Mouse (Mus musculus): ENCODE data around the gene Negr1. TPM values are rescaled to one million over a fixed set of nuclear protein-coding genes. Genes with fewer than 3 reads are reported as not detected.

Gene Negr1
- total RNA-seq, 2 experiments from 2014 or later = 0.40 to 1.9 TPM

DNA sequence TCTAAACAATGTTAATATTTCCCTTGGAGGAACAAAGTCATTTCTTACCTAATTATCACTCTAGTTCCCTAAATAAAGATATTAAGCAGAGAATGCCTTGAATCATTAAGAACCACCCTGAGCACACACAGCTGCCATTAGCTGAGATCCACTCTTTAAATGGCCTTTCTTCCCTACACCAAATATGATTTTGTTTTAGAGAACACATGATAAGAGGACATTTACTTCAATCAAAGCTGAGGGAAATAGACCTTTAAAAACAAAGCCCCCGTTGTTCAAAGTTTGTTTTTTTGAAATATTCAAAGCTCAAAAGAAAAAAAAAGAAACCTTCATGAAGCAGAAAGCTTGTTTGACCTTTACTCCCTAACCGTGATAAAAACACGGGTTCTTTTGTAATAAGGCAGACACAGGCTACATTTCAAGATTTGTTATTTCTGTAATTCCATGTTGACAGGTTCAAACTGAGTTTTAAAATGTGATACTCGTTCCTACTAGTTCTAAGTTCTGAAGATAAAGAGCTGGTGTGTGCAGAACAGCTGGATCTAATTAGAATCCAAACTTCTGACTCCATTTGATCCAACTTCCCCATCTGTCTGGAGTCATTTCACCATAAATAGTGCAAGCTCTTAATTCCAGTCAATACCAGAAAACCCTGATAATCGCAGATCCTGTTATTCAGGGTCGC lies 544.1 kb downstream of the Negr1 start:
- peak; percentile 17 to 22 for DNase-seq

DNA sequence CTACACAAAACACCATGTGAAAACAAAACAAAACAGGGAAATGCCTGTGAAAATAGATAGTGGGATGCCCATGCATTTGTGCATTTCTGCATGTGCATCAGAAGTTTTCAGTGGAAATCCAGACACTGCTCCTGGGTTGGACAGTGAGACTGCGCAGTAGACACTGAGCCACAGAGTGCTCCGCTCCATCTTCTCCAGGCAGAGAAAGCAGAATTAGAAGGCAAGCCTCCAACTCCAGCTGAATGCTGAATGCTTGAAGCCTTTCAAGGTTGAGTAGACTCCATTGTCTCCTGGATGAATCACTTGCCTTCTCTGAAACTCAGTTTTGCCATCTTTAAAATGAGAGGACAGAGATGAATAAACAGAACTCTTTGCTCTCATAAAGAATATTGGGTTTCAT lies 546.6 kb downstream of the Negr1 start:
- DNase-seq = no peak

DNA sequence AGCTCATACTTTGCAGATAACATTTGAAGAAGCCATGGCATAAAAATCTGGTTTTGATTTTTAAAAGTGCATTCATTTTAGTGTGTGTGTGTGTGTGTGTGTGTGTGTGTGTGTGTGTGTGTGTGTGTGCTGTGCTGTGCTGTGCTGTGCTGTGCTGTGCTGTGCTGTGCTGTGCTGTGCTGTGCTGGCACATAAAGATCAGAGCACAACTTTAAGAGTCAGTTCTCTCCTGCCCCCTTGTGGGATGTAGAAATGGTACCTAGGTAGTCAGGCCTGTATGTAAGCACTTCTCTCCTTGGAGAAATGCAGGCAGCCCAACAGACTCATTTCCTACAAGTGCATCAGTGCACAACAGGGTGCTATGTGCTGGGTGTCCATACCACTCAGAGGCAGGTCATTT lies 547.7 kb downstream of the Negr1 start:
- peak; percentile 3 to 14 for DNase-seq

- DNase-seq = no peak
Observed at GRCm38 (mm10) chr3:157115105-157115760, 553.6 kb downstream of the Negr1 start.

DNA sequence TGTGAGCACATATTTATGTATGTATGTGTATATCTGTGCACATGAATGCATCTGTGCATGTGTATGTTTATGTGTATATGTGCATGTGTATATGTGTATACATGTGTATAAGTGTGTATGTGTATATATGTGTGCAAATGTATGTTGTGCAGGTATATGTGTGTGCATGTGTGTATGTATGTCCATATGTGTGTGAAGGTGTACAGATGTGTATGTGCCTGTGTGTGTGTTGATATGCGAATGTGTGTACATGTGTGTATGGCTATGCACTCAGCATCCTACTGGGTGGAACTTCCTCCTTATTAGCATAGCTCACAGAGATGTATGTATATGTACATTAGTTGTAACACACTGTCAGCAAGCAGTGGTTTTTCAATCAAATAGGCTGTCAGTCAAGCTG lies 554.4 kb downstream of the Negr1 start:
- DNase-seq = no peak

DNA sequence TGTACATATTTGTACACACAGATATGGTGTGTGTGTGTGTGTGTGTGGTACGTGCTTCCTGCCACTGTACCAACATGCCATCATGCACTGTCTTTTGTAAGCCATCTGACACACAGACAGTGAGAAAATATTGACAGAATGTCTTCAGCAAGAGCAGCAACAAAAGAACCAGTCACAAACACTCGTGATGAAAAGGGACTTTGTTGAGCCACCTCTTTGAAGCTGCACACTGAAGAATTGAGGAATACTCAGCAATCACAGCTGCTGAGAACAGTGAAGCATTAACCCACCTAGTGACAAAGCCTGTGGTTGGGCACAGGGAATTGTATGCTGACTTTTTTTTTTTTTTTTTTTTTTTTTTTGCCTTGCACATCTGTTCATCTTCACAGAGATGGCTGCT lies 558.3 kb downstream of the Negr1 start:
- no peak for DNase-seq

DNA sequence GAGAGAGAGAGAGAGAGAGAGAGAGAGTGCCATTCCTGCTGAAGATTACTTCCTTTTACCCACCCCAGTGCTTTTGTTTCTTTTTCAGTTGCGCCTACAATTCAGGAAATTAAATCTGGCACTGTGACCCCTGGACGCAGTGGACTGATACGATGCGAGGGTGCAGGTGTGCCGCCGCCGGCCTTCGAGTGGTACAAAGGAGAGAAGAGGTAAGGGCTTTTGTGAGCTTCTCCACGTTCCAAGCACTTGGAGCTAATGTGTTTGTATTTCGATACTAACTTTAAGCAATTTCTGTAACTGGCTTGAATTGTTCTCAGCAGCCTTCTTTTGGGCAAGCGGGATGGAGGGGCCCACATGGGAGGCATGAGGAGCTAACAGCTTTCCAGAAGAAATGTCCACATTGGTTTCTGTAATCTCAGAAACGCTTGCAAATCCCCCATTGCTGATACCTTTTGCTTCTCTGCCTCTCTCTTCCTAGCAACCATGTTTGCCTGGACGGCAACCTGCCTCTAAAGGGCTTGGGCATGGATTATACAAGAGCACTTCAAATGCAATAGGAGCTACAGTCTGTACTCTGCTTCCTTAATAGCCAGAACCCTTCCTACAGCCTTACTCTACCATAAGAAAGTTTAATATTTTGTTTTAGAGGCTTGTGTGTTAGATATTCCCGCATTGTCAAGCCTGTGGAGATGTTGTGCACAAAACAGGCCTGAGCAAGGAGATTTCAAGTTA lies 584.7 kb downstream of the Negr1 start:
- DNase-seq = no peak

- DNase-seq = no peak
Observed at GRCm38 (mm10) chr3:157154902-157155301, 593.3 kb downstream of the Negr1 start.

DNA sequence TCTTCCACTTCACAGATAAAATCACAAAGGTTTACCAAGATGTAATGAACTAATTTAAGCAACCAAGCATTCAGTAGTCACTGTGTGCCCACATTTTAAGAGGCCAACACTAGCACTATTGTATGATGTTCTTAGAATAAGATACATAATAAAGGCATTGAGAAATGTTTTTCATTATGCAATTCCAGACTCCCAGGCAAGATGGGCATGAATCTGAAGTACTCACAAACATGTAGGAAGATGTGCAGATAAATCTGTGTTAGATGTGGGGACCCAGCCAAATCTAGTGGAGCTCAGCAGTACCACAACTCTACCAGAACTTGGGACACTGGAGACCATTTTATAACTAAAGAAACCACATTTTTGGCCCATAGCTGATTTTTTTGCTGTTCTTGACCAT lies 593.9 kb downstream of the Negr1 start:
- no peak for DNase-seq

GRCm38 (mm10) chr3:157164840-157165595 lies 603.4 kb downstream of the Negr1 start:
- DNase-seq = peak in 1 of 2 experiments; percentile 1

DNA sequence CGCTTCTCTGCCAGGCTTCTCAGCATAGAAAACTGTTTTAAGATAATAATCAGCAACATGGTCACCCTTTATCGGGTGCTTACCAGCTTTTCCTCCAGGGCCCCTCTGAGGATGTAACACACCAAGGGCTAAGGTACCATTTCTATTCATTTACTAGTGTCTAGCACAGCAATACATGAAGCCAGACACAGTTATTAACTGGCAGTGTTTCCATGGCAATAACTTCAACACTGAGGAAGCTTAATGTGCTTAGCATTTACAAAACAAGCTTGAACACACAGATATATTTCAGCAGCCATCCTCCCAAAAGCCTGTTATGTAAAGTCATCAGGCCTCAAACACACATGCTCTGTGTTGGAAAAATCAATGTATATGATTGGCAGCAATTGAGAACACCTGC lies 620.4 kb downstream of the Negr1 start:
- no peak for DNase-seq

- DNase-seq = no peak
Observed at GRCm38 (mm10) chr3:157188939-157189725, 627.5 kb downstream of the Negr1 start.

DNA sequence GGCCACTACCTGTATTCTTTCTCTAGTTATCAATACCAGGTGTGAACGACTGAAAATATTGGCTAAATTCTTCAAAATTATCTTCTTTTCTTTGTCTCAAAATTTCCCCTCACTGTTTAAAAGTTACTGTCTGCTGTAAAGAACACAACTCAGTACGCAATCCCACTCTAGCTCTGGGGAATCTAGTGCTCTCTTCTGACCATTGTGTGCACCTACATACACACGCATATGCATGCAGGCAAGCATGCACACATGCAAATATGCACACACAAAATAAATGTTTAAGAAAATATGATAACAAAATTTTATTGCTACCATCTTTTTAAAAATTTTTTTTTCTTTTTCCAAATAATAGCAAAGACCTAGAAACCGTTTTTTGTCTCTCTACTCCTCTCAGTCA lies 628.2 kb downstream of the Negr1 start:
- DNase-seq = no peak

DNA sequence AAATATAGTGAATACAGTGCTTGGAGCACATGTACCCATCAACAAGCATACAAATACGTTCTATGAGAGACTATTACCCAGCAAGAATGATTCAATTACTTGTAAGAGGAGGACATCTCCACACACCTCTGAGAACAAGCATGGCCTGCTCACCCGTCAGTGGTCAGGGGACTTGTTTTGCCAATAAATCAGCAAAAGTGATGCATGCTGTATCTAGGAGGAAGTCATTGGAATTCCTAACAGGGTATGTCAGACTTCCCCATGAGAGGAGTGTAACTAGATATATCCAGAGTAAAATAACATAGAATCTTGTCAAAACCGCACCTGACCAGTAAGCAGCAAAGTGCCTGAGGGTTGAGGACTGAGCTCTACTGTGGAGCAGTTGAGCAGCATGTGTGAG lies 629.0 kb downstream of the Negr1 start:
- no peak for DNase-seq

- no peak for DNase-seq
Observed at GRCm38 (mm10) chr3:157192021-157192420, 630.4 kb downstream of the Negr1 start.

DNA sequence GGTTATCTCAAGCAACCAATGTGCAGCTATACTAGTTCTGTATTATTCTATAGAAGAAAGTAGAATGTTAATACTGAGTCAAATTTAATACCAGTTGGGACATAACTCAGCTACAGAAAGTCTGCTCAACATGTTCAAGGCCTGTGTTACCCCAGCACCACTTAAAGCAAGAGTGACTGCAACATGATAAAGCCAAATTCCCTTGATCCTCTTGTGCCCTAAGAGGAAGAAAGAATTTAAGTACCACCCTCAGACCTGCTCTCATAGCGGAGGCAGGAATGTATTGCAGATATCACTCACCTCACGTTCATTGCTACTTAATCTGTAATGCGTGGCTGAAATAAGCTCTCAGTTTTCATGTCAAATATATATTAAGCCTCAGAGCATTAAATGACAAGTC lies 631.5 kb downstream of the Negr1 start:
- DNase-seq = no peak

GRCm38 (mm10) chr3:157198659-157199058 lies 637.1 kb downstream of the Negr1 start:
- no peak for DNase-seq

DNA sequence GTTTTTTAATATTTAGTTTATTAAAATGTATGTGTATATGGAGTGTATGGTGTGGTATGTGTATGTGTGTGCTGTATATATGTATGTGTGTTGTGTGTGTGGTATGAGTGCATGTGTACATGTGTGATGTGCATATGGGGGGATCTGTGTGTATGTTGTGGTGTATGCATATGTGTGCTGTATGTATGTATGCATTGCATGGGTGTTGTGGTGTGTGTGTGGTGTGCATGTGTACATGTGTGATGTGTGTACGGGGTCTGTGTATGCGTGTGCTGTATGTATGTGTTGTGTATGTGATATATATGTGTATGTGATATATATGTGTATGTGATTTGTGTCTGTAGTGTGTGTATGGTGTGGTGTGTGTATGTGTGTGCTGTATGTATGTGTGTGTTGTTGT lies 640.1 kb downstream of the Negr1 start:
- no peak for DNase-seq

DNA sequence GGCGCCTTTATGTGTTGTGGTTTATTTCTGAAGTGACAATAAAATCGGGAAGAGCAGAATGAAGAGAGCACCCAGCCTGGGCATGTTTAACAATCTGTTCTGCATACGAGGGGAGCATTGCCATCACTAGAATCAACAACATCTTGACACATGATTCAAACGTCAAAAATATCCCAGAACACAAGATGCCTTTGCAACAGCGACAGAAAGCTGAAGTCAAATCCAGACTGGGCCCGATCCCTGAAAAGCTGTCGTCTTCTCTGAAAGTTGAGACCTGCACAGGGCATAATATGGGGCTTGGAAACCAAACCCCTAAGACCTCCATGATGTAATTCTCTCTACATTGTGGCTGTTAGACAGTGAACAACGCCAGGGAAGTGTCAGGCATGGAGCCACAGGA lies 642.0 kb downstream of the Negr1 start:
- DNase-seq = no peak

GRCm38 (mm10) chr3:157206752-157207151 lies 645.2 kb downstream of the Negr1 start:
- no peak for DNase-seq

DNA sequence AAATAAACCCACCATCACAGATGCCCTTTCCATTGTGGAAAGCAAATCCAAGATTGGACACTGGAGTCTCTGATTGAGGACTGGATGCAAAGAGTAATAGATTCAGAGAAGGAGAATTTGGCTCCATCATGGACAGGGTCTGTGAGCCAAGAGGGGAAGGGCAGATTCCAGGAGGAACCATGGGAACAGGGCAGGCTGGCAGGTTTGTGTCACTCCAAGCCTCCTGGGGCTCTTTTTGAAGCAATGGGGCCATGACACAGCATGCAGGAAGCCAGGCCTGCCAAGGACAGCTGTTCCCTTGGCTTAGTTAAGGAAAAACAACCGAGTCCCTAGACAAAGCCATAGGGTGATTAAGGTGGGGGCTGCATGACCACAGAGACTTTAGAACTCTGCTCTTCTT lies 647.4 kb downstream of the Negr1 start:
- peak; percentile 32 to 45 for DNase-seq

DNA sequence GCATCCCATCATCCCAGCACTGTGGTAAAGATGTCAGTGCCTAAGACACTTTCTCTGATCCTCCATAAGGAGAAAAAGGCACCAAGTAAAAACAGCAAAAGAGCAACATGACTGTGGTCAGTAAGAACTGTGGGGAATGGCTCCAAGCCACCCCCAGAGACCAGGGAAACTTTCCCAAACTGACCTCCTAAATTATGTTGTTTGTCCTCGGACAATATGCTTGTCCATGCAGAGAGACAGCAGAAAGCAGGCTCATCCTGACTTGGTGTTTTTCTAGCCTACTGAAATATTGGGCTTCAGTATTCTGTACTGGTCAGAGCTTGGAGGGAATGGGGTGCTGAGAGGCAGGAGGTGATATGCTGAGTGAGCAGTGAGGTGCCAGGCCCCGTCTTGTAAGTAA lies 647.8 kb downstream of the Negr1 start:
- peak; percentile 9 to 12 for DNase-seq
